Mouse (Mus musculus): ENCODE measurements around the gene Wfdc1. TPM values are rescaled to one million over a fixed set of nuclear protein-coding genes. Genes with fewer than 3 reads are reported as not detected.

The Wfdc1 gene
- 3.9 TPM for polyA plus RNA-seq (2014; fragmentation: Illumina TruSeq; extraction: RNeasy Lipid Tissue Mini Kit (QIAGEN cat#74804); ENCODE audit: low read depth, low replicate concordance)

DNA sequence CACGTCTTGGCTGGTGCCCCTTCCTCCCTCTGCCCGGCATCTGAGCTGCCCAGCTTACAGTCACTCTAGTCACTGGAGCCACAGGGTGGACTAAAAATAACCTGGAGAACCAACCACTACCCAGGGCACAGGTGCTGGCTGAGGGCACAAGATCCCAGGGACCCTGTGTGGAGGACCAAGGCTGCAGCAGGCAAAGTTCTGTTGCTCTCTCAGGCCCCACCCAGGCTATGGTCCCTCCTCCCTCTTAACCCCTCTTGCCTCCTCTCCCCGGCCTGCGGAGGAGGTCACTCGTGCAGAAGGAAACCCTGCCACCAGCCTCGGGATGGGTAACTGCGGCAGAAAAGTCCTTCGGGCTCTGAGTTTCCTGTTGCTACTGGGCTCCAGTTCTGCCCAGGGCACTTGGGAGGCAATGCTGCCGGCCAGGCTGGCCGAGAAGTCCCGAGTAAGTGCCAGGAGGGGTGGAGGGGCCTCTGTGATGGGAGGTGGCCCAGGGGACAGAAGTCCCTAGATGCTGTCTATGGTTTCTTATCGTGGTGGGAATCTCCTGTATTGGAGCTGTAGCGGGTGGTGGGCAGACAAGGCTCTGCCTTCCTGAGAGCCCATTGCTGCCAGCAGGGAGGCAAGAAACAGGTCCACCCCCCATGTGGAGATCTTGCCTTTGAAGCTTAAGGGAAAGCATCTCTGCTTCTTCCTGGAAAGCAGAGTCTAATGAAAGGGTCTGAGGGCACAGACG, at the start of gene Wfdc1:
TSS of gene Wfdc1 (plus strand) at position 147 of the 733 bp plus-strand sequence.

DNA sequence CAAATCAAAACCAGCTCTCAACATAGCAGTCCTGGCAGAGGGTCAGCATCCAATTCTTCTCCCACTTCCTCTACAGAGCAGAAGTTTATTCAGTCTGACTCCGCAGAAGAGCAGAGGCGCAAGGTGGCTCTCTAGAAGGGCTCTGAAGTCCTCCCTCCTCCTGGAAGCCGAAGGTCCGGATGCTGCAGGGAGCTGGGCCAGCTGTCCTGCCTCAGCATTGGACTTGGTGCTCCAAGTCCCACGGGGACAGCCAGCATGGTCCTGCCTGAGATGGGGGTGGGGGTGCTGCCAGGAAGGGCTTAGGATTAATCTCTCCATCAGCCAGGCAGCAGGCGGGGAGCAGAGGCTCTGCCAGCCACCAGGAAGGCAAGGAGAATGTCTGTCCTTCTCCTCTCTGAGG, 30.8 kb upstream of the Wfdc1 start, which contains the start of gene Kcng4:
TSS of gene Kcng4 (minus strand) at position 303 of the 400 bp plus-strand sequence.

DNA sequence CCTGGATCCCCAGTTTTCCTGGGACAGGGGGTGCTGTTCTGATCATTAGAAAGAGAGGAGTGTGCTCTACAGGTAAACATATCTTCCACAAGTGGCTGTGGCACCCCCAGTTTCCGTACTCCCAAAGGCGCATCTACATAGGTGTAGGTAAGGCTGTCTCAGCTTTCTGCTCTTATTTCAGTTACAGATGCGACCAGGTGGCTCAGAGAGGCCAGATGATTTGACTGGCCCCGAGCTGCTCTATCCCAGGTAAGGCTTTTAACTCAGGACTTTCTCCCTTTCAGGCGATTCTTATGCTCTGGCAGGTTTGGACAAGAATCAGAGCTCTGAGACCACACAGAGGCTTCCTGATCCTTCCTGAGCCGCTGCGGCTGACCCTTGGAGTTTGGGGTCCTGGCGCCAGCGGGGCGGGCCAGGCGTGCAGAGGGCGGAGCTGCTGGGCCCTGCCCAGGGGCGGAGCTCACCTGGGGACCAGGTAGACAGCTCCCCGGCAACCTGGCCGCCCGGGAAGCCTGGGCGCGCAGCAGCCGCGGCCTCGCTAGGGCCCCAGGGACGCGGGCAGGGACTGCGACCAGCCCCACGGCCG, 33.5 kb downstream of the Wfdc1 start, which contains the start of gene Atp2c2:
TSS of gene Atp2c2 (plus strand) at position 461 of the 586 bp plus-strand sequence.

Other genes with a start within 250 kb of the Wfdc1 start
- gene Osgin1, start 232.2 kb upstream of the Wfdc1 start, polyA plus RNA-seq (2014; fragmentation: Illumina TruSeq; extraction: RNeasy Lipid Tissue Mini Kit (QIAGEN cat#74804); ENCODE audit: low read depth, low replicate concordance): 6.7 TPM
- gene Necab2, start 219.6 kb upstream of the Wfdc1 start, polyA plus RNA-seq (2014; fragmentation: Illumina TruSeq; extraction: RNeasy Lipid Tissue Mini Kit (QIAGEN cat#74804); ENCODE audit: low read depth, low replicate concordance): 0.63 TPM
- gene Slc38a8, start 164.7 kb upstream of the Wfdc1 start, polyA plus RNA-seq (2014; fragmentation: Illumina TruSeq; extraction: RNeasy Lipid Tissue Mini Kit (QIAGEN cat#74804); ENCODE audit: low read depth, low replicate concordance): 0.17 TPM
- 16.9 TPM for gene Mbtps1, start 107.6 kb upstream of the Wfdc1 start, polyA plus RNA-seq (2014; fragmentation: Illumina TruSeq; extraction: RNeasy Lipid Tissue Mini Kit (QIAGEN cat#74804); ENCODE audit: low read depth, low replicate concordance)
- 6.0 TPM for gene Hsdl1, start 91.2 kb upstream of the Wfdc1 start, polyA plus RNA-seq (2014; fragmentation: Illumina TruSeq; extraction: RNeasy Lipid Tissue Mini Kit (QIAGEN cat#74804); ENCODE audit: low read depth, low replicate concordance)
- 38.7 TPM for gene Dnaaf1, start 91.1 kb upstream of the Wfdc1 start, polyA plus RNA-seq (2014; fragmentation: Illumina TruSeq; extraction: RNeasy Lipid Tissue Mini Kit (QIAGEN cat#74804); ENCODE audit: low read depth, low replicate concordance)
- not detected for gene Taf1c, start 61.1 kb upstream of the Wfdc1 start, polyA plus RNA-seq (2014; fragmentation: Illumina TruSeq; extraction: RNeasy Lipid Tissue Mini Kit (QIAGEN cat#74804); ENCODE audit: low read depth, low replicate concordance)
- gene Adad2, start 53.6 kb upstream of the Wfdc1 start, polyA plus RNA-seq (2014; fragmentation: Illumina TruSeq; extraction: RNeasy Lipid Tissue Mini Kit (QIAGEN cat#74804); ENCODE audit: low read depth, low replicate concordance): 0.21 TPM
- gene Kcng4, start 30.7 kb upstream of the Wfdc1 start, polyA plus RNA-seq (2014; fragmentation: Illumina TruSeq; extraction: RNeasy Lipid Tissue Mini Kit (QIAGEN cat#74804); ENCODE audit: low read depth, low replicate concordance): 1.4 TPM
- not detected for gene Atp2c2, start 33.6 kb downstream of the Wfdc1 start, polyA plus RNA-seq (2014; fragmentation: Illumina TruSeq; extraction: RNeasy Lipid Tissue Mini Kit (QIAGEN cat#74804); ENCODE audit: low read depth, low replicate concordance)
- gene Tldc1, start 112.1 kb downstream of the Wfdc1 start, polyA plus RNA-seq (2014; fragmentation: Illumina TruSeq; extraction: RNeasy Lipid Tissue Mini Kit (QIAGEN cat#74804); ENCODE audit: low read depth, low replicate concordance): 1.3 TPM
- 0.59 TPM for gene Cotl1, start 174.2 kb downstream of the Wfdc1 start, polyA plus RNA-seq (2014; fragmentation: Illumina TruSeq; extraction: RNeasy Lipid Tissue Mini Kit (QIAGEN cat#74804); ENCODE audit: low read depth, low replicate concordance)
- not detected for gene Klhl36, start 195.9 kb downstream of the Wfdc1 start, polyA plus RNA-seq (2014; fragmentation: Illumina TruSeq; extraction: RNeasy Lipid Tissue Mini Kit (QIAGEN cat#74804); ENCODE audit: low read depth, low replicate concordance)
- 10.9 TPM for gene Usp10, start 244.0 kb downstream of the Wfdc1 start, polyA plus RNA-seq (2014; fragmentation: Illumina TruSeq; extraction: RNeasy Lipid Tissue Mini Kit (QIAGEN cat#74804); ENCODE audit: low read depth, low replicate concordance)
- 0.56 TPM for gene Gm20388, start 244.5 kb downstream of the Wfdc1 start, polyA plus RNA-seq (2014; fragmentation: Illumina TruSeq; extraction: RNeasy Lipid Tissue Mini Kit (QIAGEN cat#74804); ENCODE audit: low read depth, low replicate concordance)

Measured in testis, adult 10 weeks (tissue).